Mouse (Mus musculus) megakaryocyte, embryonic 14.5 days (primary cell): ENCODE results near the gene Insig2. TPM values are rescaled to one million over a fixed set of nuclear protein-coding genes. Genes with fewer than 3 reads are reported as not detected.

ENCODE experiments used
- H3K27me3 ChIP-seq: replicated peaks from 2 replicates; pipeline ENCODE3; 2012; ENCODE audit warnings: inconsistent platforms
- H3K36me3 ChIP-seq: replicated peaks from 2 replicates; pipeline ENCODE3; 2012; ENCODE audit warnings: low read length, inconsistent platforms, mixed read lengths
- H3K4me1 ChIP-seq: 2 replicates; pipeline ENCODE4 v1.6.1; 2012; ENCODE audit warnings: inconsistent platforms
- H3K4me3 ChIP-seq: replicated peaks from 2 replicates; pipeline ENCODE3; 2012; ENCODE audit warnings: moderate library complexity, mild to moderate bottlenecking, inconsistent platforms
- H3K9me3 ChIP-seq: 2 replicates; pipeline ENCODE4 v1.6.1; 2012; ENCODE audit warnings: inconsistent platforms
- FLI1 ChIP-seq: IDR thresholded peaks from 2 replicates; pipeline ENCODE4 v1.6.1; 2012; ENCODE audit warnings: low read length, inconsistent platforms, mixed read lengths
- GATA1 ChIP-seq: IDR thresholded peaks from 3 replicates; pipeline ENCODE4 v1.6.1; 2012; ENCODE audit warnings: mixed read lengths, low read length, inconsistent platforms, borderline replicate concordance
- polyA plus RNA-seq: library from polyadenylated mRNA; stranded (reverse); fragments of >175 nt; gene quantifications from 2 replicates; pipeline ENCODE4 v1.2.3, GENCODE M21; 2012; ENCODE audit warnings: low replicate concordance; ENCODE audit not compliant: insufficient read depth

The Insig2 gene
- polyA plus RNA-seq, 1 experiment = 10.1 TPM

- no peak for TF ChIP-seq GATA1
- TF ChIP-seq FLI1 = peak; percentile 70; the same call in 1 of the 2 replicates
- Histone ChIP-seq H3K36me3 (peaks cover 14% of the 10 kb centered on the region), H3K27me3 (no peaks in the 10 kb centered on the region), H3K9me3 (no peaks in the 10 kb centered on the region), H3K4me1 (peaks cover 17% of the 10 kb centered on the region), H3K4me3 (peak overlapping the region; percentile 97)
These were observed 4.8 kb downstream of the Insig2 start for GRCm38 (mm10) chr1:121327344-121328192.

GRCm38 (mm10) chr1:121326591-121327343 lies 5.6 kb downstream of the Insig2 start:
- TF ChIP-seq GATA1 = no peak

GRCm38 (mm10) chr1:121323501-121323900 lies 8.9 kb downstream of the Insig2 start:
- H3K27me3 ChIP-seq = no peaks in the 10 kb centered on the region
- H3K36me3 ChIP-seq = peaks cover 14% of the 10 kb centered on the region
- TF ChIP-seq FLI1 (no peak), GATA1 (no peak)
- H3K4me1 ChIP-seq = peaks cover 21% of the 10 kb centered on the region
- H3K4me3 ChIP-seq = no peak overlapping the region
- H3K9me3 ChIP-seq = no peaks in the 10 kb centered on the region

More at GRCm38 (mm10) chr1:121326591-121327343, 5.6 kb downstream of the Insig2 start:
- Histone ChIP-seq H3K4me1 (peaks cover 17% of the 10 kb centered on the region), H3K27me3 (no peaks in the 10 kb centered on the region), H3K9me3 (no peaks in the 10 kb centered on the region), H3K36me3 (peaks cover 12% of the 10 kb centered on the region), H3K4me3 (peak overlapping the region; percentile 97)

- peaks cover 87% of the 10 kb centered on the region for H3K36me3 ChIP-seq
- no peaks in the 10 kb centered on the region for H3K9me3 ChIP-seq
- H3K27me3 ChIP-seq = no peaks in the 10 kb centered on the region
- H3K4me3 ChIP-seq = no peak overlapping the region
- TF ChIP-seq GATA1 (no peak), FLI1 (no peak)
- H3K4me1 ChIP-seq = peaks cover 35% of the 10 kb centered on the region
These were observed 17.5 kb downstream of the Insig2 start for GRCm38 (mm10) chr1:121314766-121315428.

- TF ChIP-seq FLI1 = no peak
- no peak for TF ChIP-seq GATA1
- no peaks in the 10 kb centered on the region for H3K9me3 ChIP-seq
- no peak overlapping the region for H3K4me3 ChIP-seq
- no peaks in the 10 kb centered on the region for H3K27me3 ChIP-seq
- H3K36me3 ChIP-seq = peaks cover 78% of the 10 kb centered on the region
- H3K4me1 ChIP-seq = peaks cover 30% of the 10 kb centered on the region
These were observed 19.2 kb downstream of the Insig2 start for GRCm38 (mm10) chr1:121313181-121313580.

GRCm38 (mm10) chr1:121312326-121312725 lies 20.1 kb downstream of the Insig2 start:
- Histone ChIP-seq H3K27me3 (no peaks in the 10 kb centered on the region), H3K4me1 (peaks cover 28% of the 10 kb centered on the region), H3K4me3 (no peak overlapping the region), H3K9me3 (no peaks in the 10 kb centered on the region), H3K36me3 (peaks cover 73% of the 10 kb centered on the region)
- TF ChIP-seq FLI1 = no peak
- TF ChIP-seq GATA1 = no peak

GRCm38 (mm10) chr1:121296717-121297255 lies 35.6 kb downstream of the Insig2 start:
- Histone ChIP-seq H3K4me3 (no peak overlapping the region), H3K36me3 (peaks cover 14% of the 10 kb centered on the region), H3K9me3 (peaks cover 3% of the 10 kb centered on the region), H3K27me3 (no peaks in the 10 kb centered on the region), H3K4me1 (no peaks in the 10 kb centered on the region)
- TF ChIP-seq GATA1 (no peak), FLI1 (no peak)

- H3K27me3 ChIP-seq = no peaks in the 10 kb centered on the region
- no peaks in the 10 kb centered on the region for H3K36me3 ChIP-seq
- no peaks in the 10 kb centered on the region for H3K4me1 ChIP-seq
- no peak overlapping the region for H3K4me3 ChIP-seq
- H3K9me3 ChIP-seq = no peaks in the 10 kb centered on the region; the same call in 1 of the 2 replicates
- TF ChIP-seq GATA1 = no peak
- TF ChIP-seq FLI1 = no peak
These were observed 38.8 kb downstream of the Insig2 start for GRCm38 (mm10) chr1:121293571-121293970.

- TF ChIP-seq FLI1 (no peak), GATA1 (no peak)
- no peaks in the 10 kb centered on the region for H3K4me1 ChIP-seq
- no peaks in the 10 kb centered on the region for H3K27me3 ChIP-seq
- no peaks in the 10 kb centered on the region for H3K36me3 ChIP-seq
- no peak overlapping the region for H3K4me3 ChIP-seq
- no peaks in the 10 kb centered on the region; the same call in 1 of the 2 replicates for H3K9me3 ChIP-seq
These were observed 41.5 kb downstream of the Insig2 start for GRCm38 (mm10) chr1:121290841-121291240.
